Mouse (Mus musculus) hindbrain, embryonic 16.5 days (tissue): ENCODE results near the gene Col25a1. TPM values are rescaled to one million over a fixed set of nuclear protein-coding genes. Genes with fewer than 3 reads are reported as not detected.

Experiments
- ATAC-seq: fragments of 200-750 bp; cut with Nextera tagmentation; 2 replicates; pipeline ENCODE4 v1.8.0; 2017; ENCODE audit warnings: moderate TSS enrichment, moderate library complexity
- H3K27ac ChIP-seq: fragments of 300-500 bp; sonication (generic); 2 replicates; pipeline ENCODE4 v1.5.1; 2014; ENCODE audit warnings: low read depth, mild to moderate bottlenecking, control low read depth, low read length, moderate library complexity
- H3K27me3 ChIP-seq: fragments of 300-500 bp; sonication (generic); replicated peaks from 2 replicates; pipeline ENCODE4 v1.6.1; 2014; ENCODE audit warnings: low read length; ENCODE audit not compliant: control insufficient read depth, insufficient read depth
- H3K36me3 ChIP-seq: fragments of 300-500 bp; sonication (generic); 2 replicates; pipeline ENCODE4 v1.6.1; 2014; ENCODE audit warnings: mild to moderate bottlenecking, low read length, moderate library complexity, mixed read lengths; ENCODE audit not compliant: control insufficient read depth, insufficient read depth
- H3K4me1 ChIP-seq: fragments of 300-500 bp; sonication (generic); 2 replicates; pipeline ENCODE4 v1.6.1; 2014; ENCODE audit warnings: low read depth, low read length; ENCODE audit not compliant: control insufficient read depth, insufficient read depth
- H3K4me2 ChIP-seq: fragments of 300-500 bp; sonication (generic); 2 replicates; pipeline ENCODE4 v1.6.1; 2014; ENCODE audit warnings: mild to moderate bottlenecking, low read length, control low read depth, moderate library complexity
- H3K4me3 ChIP-seq: fragments of 300-500 bp; sonication (generic); 2 replicates; pipeline ENCODE4 v1.5.1; 2014; ENCODE audit warnings: mild to moderate bottlenecking, low read length, control low read depth, moderate library complexity
- H3K9ac ChIP-seq: fragments of 300-500 bp; sonication (generic); 2 replicates; pipeline ENCODE4 v1.6.1; 2014; ENCODE audit warnings: low read depth, mild to moderate bottlenecking, control low read depth, low read length, moderate library complexity
- H3K9me3 ChIP-seq: fragments of 300-500 bp; sonication (generic); 2 replicates; pipeline ENCODE4 v1.6.1; 2014; ENCODE audit warnings: mild to moderate bottlenecking, low read length, moderate library complexity; ENCODE audit not compliant: control insufficient read depth
- WGBS: fragments of 180-500 bp; shearing (Covaris S2); extraction: QIAGEN DNeasy Blood & Tissue Kit; methylation state at CpG from one replicate; pipeline ENCODE4 v1.1.7; 2014; 5-methylcytosine and 5-hydroxymethylcytosine counted together
- polyA plus RNA-seq: library from polyadenylated mRNA; unstranded; fragments of >200 nt; fragmentation: Nextera tagmentation; extraction: Ambion mirVana; gene quantifications from 2 replicates; pipeline ENCODE4 v1.2.1, GENCODE M21; 2015

Col25a1 gene
- polyA plus RNA-seq, 1 experiment from 2014 or later = 4.8 TPM

DNA sequence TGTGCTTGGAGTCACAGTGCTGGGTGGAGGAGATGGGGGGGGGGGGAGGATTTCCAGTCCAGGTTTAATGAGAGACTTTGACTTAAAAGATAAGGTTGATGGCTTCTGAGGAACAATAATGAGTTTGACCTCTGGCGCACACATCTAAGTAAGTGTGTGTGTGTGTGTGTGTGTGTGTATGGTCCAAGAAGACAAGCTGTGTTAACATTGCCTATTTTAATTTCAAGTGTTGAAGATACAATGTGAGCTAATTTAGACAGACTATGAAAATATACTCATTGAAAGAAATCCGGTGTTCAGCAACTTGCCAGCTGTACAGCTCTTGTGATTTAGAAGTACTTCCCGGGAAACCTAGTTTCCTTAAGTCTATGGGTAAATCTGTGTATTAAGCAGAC lies 199.3 kb downstream of the Col25a1 start:
- Histone ChIP-seq H3K4me1 (no peaks in the 10 kb centered on the region), H3K4me3 (no peak overlapping the region), H3K36me3 (no peaks in the 10 kb centered on the region), H3K27ac (no peak overlapping the region), H3K4me2 (no peak overlapping the region), H3K27me3 (no peaks in the 10 kb centered on the region), H3K9me3 (no peaks in the 10 kb centered on the region), H3K9ac (no peak overlapping the region)
- 92% methylated on average over 3 of the region's 3 CpGs for WGBS
- ATAC-seq = no peak

GRCm38 (mm10) chr3:130332347-130332913 lies 201.1 kb downstream of the Col25a1 start:
- Histone ChIP-seq H3K4me3 (no peak overlapping the region), H3K4me1 (no peaks in the 10 kb centered on the region), H3K36me3 (no peaks in the 10 kb centered on the region), H3K4me2 (no peak overlapping the region), H3K27ac (no peak overlapping the region), H3K9ac (no peak overlapping the region), H3K9me3 (no peaks in the 10 kb centered on the region), H3K27me3 (no peaks in the 10 kb centered on the region)
- WGBS = 47% methylated on average over 3 of the region's 3 CpGs
- ATAC-seq = no peak

DNA sequence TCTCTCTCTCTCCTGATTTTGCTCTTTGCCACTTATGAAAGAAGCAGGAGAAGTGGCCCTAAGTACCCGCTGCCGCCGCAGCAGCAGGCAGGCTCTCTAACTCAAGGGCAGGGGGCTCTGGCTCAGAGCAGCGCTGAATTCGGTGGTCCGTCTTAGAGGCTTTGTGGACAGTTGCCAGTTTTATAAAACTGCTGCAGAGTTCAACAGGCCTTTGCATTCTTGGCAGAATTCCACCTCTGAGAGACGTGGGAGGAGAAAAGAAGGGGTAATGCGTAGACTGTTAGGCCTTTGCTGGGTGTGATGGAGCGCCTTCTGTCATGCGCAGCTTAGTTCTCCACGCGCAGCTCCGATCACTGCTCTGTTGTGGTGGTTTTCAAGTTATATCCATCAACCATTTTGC lies 206.6 kb downstream of the Col25a1 start:
- Histone ChIP-seq H3K27ac (peak overlapping the region; percentile 29; the same call in 1 of the 2 replicates), H3K36me3 (no peaks in the 10 kb centered on the region)

GRCm38 (mm10) chr3:130338371-130338770 lies 207.1 kb downstream of the Col25a1 start:
- Histone ChIP-seq H3K4me1 (peaks cover 3% of the 10 kb centered on the region; the same call in 1 of the 2 replicates), H3K36me3 (no peaks in the 10 kb centered on the region), H3K4me3 (no peak overlapping the region), H3K4me2 (no peak overlapping the region), H3K9ac (no peak overlapping the region), H3K9me3 (no peaks in the 10 kb centered on the region), H3K27ac (no peak overlapping the region), H3K27me3 (no peaks in the 10 kb centered on the region)
- ATAC-seq = no peak
- 72% methylated on average over 3 of the region's 3 CpGs for WGBS

More for the DNA sequence above, 206.6 kb downstream of the Col25a1 start:
- H3K4me3 ChIP-seq = peak overlapping the region; percentile 28
- 28% methylated on average over 13 of the region's 13 CpGs for WGBS
- H3K4me1 ChIP-seq = peaks cover 3% of the 10 kb centered on the region; the same call in 1 of the 2 replicates
- H3K9ac ChIP-seq = no peak overlapping the region
- H3K9me3 ChIP-seq = no peaks in the 10 kb centered on the region
- H3K27me3 ChIP-seq = no peaks in the 10 kb centered on the region
- peak; percentile 91 for ATAC-seq
- peak overlapping the region; percentile 49 for H3K4me2 ChIP-seq

DNA sequence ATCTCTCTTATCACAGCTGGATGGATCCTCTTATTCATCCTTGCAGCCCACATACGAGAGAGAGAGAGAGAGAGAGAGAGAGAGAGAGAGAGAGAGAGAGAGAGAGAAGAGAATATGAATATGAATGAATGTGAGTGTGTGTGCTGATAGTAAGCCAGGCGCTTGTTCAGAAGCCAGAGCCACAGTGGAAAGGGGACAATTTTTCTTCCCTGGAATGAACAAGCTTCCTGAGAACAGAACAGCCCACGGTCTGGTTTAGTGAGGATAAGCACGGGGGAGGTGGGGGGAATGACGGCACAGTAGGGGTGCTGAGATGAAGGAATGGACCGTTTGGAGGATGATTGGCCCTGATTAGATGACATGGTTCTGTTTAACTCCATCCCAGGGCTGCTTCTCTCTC lies 218.9 kb downstream of the Col25a1 start:
- Histone ChIP-seq H3K4me2 (no peak overlapping the region), H3K4me1 (no peaks in the 10 kb centered on the region), H3K9me3 (no peaks in the 10 kb centered on the region), H3K4me3 (no peak overlapping the region), H3K27me3 (no peaks in the 10 kb centered on the region), H3K36me3 (no peaks in the 10 kb centered on the region), H3K9ac (no peak overlapping the region), H3K27ac (no peak overlapping the region)
- WGBS = 51% methylated on average over 6 of the region's 6 CpGs
- no peak for ATAC-seq

DNA sequence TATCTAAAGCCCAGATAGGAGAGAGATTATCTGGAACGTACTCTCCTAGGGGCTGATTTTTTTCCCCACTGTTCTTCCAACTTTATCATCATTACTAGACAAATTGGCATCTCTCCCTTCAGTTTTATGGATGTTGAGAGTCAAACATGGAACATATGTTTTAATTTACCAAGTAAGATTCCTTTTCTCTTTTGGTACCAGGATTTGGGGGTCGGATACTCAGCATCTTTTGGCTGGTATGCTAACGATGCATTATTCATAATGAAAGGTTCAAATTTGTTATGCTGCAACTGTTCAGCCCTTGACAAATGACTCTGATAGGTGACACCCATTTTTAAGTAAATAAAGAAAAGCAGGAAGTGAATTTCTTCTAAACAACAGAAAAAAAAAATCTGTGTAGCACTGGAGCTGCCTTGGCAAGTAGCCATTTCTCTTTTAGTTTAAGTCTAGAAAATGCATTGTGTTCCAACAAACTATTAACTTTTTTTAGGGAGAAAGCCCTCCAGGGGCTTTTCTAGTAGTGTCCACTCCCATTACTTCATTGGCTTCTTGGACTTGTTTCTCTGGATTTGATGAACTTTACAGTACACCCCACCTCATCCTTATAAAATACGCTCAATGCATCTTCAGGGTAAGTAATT lies 223.2 kb downstream of the Col25a1 start:
- 75% methylated on average over 4 of the region's 4 CpGs for WGBS
- no peak overlapping the region for H3K4me3 ChIP-seq
- H3K4me1 ChIP-seq = no peaks in the 10 kb centered on the region
- no peak overlapping the region for H3K9ac ChIP-seq
- no peak overlapping the region for H3K27ac ChIP-seq
- no peaks in the 10 kb centered on the region for H3K36me3 ChIP-seq
- no peak for ATAC-seq
- H3K4me2 ChIP-seq = no peak overlapping the region
- no peaks in the 10 kb centered on the region for H3K27me3 ChIP-seq
- H3K9me3 ChIP-seq = no peaks in the 10 kb centered on the region

GRCm38 (mm10) chr3:130356575-130357173 lies 225.4 kb downstream of the Col25a1 start:
- H3K27me3 ChIP-seq = no peaks in the 10 kb centered on the region
- no peaks in the 10 kb centered on the region for H3K4me1 ChIP-seq
- H3K36me3 ChIP-seq = no peaks in the 10 kb centered on the region
- H3K4me3 ChIP-seq = no peak overlapping the region
- WGBS = 75% methylated on average over 15 of the region's 15 CpGs
- no peak overlapping the region for H3K27ac ChIP-seq
- no peak overlapping the region for H3K9ac ChIP-seq
- no peak overlapping the region for H3K4me2 ChIP-seq
- ATAC-seq = no peak
- H3K9me3 ChIP-seq = no peaks in the 10 kb centered on the region

DNA sequence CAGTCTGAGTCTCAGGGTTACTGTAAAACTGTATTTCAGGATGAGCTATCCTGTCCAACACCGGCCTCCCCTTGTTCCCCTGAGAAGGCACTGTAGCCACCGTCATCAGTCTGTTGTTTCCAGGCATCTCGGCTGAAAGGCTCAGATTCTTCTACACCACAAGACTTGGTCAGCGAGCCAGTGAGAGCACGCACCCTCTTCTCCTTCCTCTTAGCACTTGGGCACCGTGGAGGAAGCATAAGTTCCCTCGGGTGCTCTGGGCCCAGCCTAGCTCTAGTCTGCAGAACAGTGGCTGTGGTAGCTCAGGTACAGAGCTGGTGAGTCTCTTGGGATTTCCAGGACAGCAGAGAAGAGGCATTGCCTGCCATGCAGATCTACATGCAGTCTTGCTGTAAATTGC lies 229.5 kb downstream of the Col25a1 start:
- H3K4me1 ChIP-seq = no peaks in the 10 kb centered on the region
- H3K4me2 ChIP-seq = no peak overlapping the region
- no peak overlapping the region for H3K9ac ChIP-seq
- H3K27ac ChIP-seq = no peak overlapping the region
- no peaks in the 10 kb centered on the region for H3K9me3 ChIP-seq
- H3K4me3 ChIP-seq = no peak overlapping the region
- no peaks in the 10 kb centered on the region for H3K27me3 ChIP-seq
- ATAC-seq = no peak
- 88% methylated on average over 7 of the region's 7 CpGs for WGBS
- H3K36me3 ChIP-seq = no peaks in the 10 kb centered on the region

GRCm38 (mm10) chr3:130361922-130362321 lies 230.6 kb downstream of the Col25a1 start:
- no peak overlapping the region for H3K9ac ChIP-seq
- H3K4me2 ChIP-seq = no peak overlapping the region
- H3K27me3 ChIP-seq = no peaks in the 10 kb centered on the region
- no peak overlapping the region for H3K4me3 ChIP-seq
- H3K27ac ChIP-seq = no peak overlapping the region
- no peaks in the 10 kb centered on the region for H3K4me1 ChIP-seq
- H3K36me3 ChIP-seq = no peaks in the 10 kb centered on the region
- no peak for ATAC-seq
- H3K9me3 ChIP-seq = no peaks in the 10 kb centered on the region
- WGBS = 65% methylated on average over 1 of the region's 1 CpGs
